9 mouse cellular contexts compared by ENCODE assay signal in the genomic region with DNA sequence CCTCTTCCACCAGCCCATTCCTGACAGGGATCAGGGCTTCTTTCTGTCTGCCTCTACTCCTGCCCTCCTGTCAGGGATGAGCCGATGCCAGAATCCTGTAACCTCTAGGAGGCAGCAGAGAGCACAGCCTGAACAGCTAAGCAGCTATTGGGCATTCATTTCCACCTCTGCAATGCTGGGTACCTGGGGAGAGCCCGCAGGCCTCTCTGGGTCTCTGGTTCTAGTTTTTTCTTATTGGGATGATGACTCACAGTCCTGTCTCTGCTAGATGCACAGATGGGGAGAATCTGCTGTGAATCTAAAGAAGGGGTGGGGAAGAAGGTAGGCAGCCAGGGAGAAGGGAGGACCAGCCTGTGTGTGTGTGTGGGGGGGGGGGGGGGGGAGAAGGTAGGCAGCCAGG. TPM values are rescaled to one million over a fixed set of nuclear protein-coding genes. Genes with fewer than 3 reads are reported as not detected.
A peak's percentile ranks its signal among the peaks of the same experiment; 100 is the strongest.
DNase-seq lines count a peak whose midpoint lies in the region; ATAC-seq lines count a peak whose summit lies in the region.
"Had no signal": no experiment of that assay in that cellular context is flagged by ENCODE, and none has a peak within 500 bp of the region (broad histone marks: within the 10 kb centered on the region; RNA-seq: fewer than 3 reads in every experiment).

No protein-coding gene starts in this region.

- peaks cover 43% of the 10 kb centered on the region for H3K27me3 ChIP-seq in forebrain, embryonic 13.5 days
- 0 out of 2 replicates have a peak, but pooled peaks cover 2% of the 10 kb centered on the region for H3K27me3 ChIP-seq in hindbrain, embryonic 16.5 days (replicated peaks; ENCODE audit: control insufficient read depth, insufficient read depth, low read length)
- H3K27me3 ChIP-seq: liver, embryonic 15.5 days had no signal

- peak; percentile 50 for ATAC-seq in forebrain, embryonic 13.5 days
- ATAC-seq in hindbrain, embryonic 16.5 days: peak; percentile 29
- ATAC-seq in erythroid progenitor cell, adult 5-6 weeks (replicated peaks; ENCODE audit: low FRiP score, poor library complexity, severe bottlenecking): no peak

- H3K27ac ChIP-seq in forebrain, embryonic 13.5 days: no peak overlapping the region; the same call in 1 of the 2 replicates
- no peak overlapping the region for H3K27ac ChIP-seq in hindbrain, embryonic 16.5 days (ENCODE audit: low read depth, low read length)
- H3K27ac ChIP-seq: liver, embryonic 15.5 days had no signal

- H3K4me1 ChIP-seq in forebrain, embryonic 13.5 days: peaks cover 48% of the 10 kb centered on the region
- H3K4me1 ChIP-seq in hindbrain, embryonic 16.5 days (ENCODE audit: control insufficient read depth, insufficient read depth, low read depth, low read length): peaks cover 3% of the 10 kb centered on the region; the same call in 1 of the 2 replicates
- H3K4me1 ChIP-seq: liver, embryonic 15.5 days had no signal

- no peak overlapping the region for H3K4me3 ChIP-seq in forebrain, embryonic 13.5 days
- H3K4me3 ChIP-seq in hindbrain, embryonic 16.5 days (ENCODE audit: low read length): no peak overlapping the region
- H3K4me3 ChIP-seq: liver, embryonic 15.5 days had no signal

- H3K9ac ChIP-seq in forebrain, embryonic 13.5 days: no peak overlapping the region
- no peak overlapping the region for H3K9ac ChIP-seq in hindbrain, embryonic 16.5 days (ENCODE audit: low read depth, low read length)
- H3K9ac ChIP-seq: liver, embryonic 15.5 days had no signal

- H3K9me3 ChIP-seq in forebrain, embryonic 13.5 days (replicated peaks): no peaks in the 10 kb centered on the region
- H3K9me3 ChIP-seq in hindbrain, embryonic 16.5 days (ENCODE audit: control insufficient read depth, low read length): no peaks in the 10 kb centered on the region
- H3K9me3 ChIP-seq: liver, embryonic 15.5 days had no signal

- 14% methylated on average over 2 of the region's 2 CpGs for WGBS in forebrain, embryonic 13.5 days
- WGBS in hindbrain, embryonic 16.5 days: 16% methylated on average over 2 of the region's 2 CpGs

- no peak overlapping the region for H3K4me2 ChIP-seq in forebrain, embryonic 13.5 days
- no peak overlapping the region for H3K4me2 ChIP-seq in hindbrain, embryonic 16.5 days (ENCODE audit: low read length)
- H3K4me2 ChIP-seq: liver, embryonic 15.5 days had no signal

- no peaks in the 10 kb centered on the region for H3K36me3 ChIP-seq in forebrain, embryonic 13.5 days (ENCODE audit: poor library complexity, severe bottlenecking)
- H3K36me3 ChIP-seq in hindbrain, embryonic 16.5 days (ENCODE audit: control insufficient read depth, insufficient read depth, low read length): no peaks in the 10 kb centered on the region
- H3K36me3 ChIP-seq: liver, embryonic 15.5 days had no signal

- DNase-seq in R1 (ENCODE audit: low read depth, low spot score): peak; percentile 85
- DNase-seq in c-Kit-positive CD71-positive TER-119-negative erythroid progenitor cells, embryonic 14.5 days (ENCODE audit: low read depth): peak; percentile 25
- peak; percentile 67 to 74 for DNase-seq in layer of hippocampus, postnatal 36 days
- DNase-seq in lung, postnatal 36 days: peak; percentile 77
- DNase-seq in right cerebral cortex, postnatal 10 days (ENCODE audit: low spot score in 2 of 2): peak; percentile 69 to 79

RNA-seq across cellular contexts. Expression of a gene that starts 55.8 kb away (rescaled TPM):
- 36.5 and 50.5 TPM in 2 replicates for polyA plus RNA-seq in forebrain, embryonic 13.5 days (2015; fragmentation: Nextera tagmentation; extraction: Ambion mirVana)
- 35.6 and 48.0 TPM in 2 replicates for polyA plus RNA-seq in hindbrain, embryonic 16.5 days (2015; fragmentation: Nextera tagmentation; extraction: Ambion mirVana)
- total RNA-seq in layer of hippocampus, postnatal 36 days (2021): 10 to 100 TPM; 64.9 to 68.3 TPM
- total RNA-seq in erythroid progenitor cell, adult 5-6 weeks (2015; ENCODE audit: low replicate concordance): not detected in 2 replicates
- not detected in 2 replicates for total RNA-seq in erythroid progenitor cell, adult 5-6 weeks (2017; ENCODE audit: low replicate concordance)

Comparison
In these comparisons a context has a peak if more than half of its experiments do, and no peak if none do; other contexts are left out.
1. DNase-seq: peak in every context shown above with its lines; median percentile 85 in R1; 77 in lung, postnatal 36 days; 74 in right cerebral cortex, postnatal 10 days; 70 in layer of hippocampus, postnatal 36 days; 25 in c-Kit-positive CD71-positive TER-119-negative erythroid progenitor cells, embryonic 14.5 days.
2. RNA of a gene that starts 55.8 kb away (total RNA-seq): 64.9 to 68.3 TPM in layer of hippocampus, postnatal 36 days; not detected in erythroid progenitor cell, adult 5-6 weeks; every median in the first group is over 10 times any median in the second.